Mouse (Mus musculus) left cerebral cortex, adult 8-10 months (tissue): ENCODE data around the gene Nyap2. TPM values are rescaled to one million over a fixed set of nuclear protein-coding genes. Genes with fewer than 3 reads are reported as not detected.
A peak's percentile ranks its signal among the peaks of the same experiment; 100 is the strongest.

Experiments
- DNase-seq, 2 experiments: peaks; one replicate each; pipeline ENCODE4 v3.0.0; 2022; ENCODE audit warnings: low spot score in 2 of 2
- total RNA-seq, 4 experiments: library from RNA; stranded (reverse); gene quantifications; 2 replicates each; pipeline ENCODE4 v1.2.4; 2022

Nyap2 gene
- total RNA-seq: 10 to 100 TPM; 34.2 to 42.5 (median 39.5) TPM

DNA sequence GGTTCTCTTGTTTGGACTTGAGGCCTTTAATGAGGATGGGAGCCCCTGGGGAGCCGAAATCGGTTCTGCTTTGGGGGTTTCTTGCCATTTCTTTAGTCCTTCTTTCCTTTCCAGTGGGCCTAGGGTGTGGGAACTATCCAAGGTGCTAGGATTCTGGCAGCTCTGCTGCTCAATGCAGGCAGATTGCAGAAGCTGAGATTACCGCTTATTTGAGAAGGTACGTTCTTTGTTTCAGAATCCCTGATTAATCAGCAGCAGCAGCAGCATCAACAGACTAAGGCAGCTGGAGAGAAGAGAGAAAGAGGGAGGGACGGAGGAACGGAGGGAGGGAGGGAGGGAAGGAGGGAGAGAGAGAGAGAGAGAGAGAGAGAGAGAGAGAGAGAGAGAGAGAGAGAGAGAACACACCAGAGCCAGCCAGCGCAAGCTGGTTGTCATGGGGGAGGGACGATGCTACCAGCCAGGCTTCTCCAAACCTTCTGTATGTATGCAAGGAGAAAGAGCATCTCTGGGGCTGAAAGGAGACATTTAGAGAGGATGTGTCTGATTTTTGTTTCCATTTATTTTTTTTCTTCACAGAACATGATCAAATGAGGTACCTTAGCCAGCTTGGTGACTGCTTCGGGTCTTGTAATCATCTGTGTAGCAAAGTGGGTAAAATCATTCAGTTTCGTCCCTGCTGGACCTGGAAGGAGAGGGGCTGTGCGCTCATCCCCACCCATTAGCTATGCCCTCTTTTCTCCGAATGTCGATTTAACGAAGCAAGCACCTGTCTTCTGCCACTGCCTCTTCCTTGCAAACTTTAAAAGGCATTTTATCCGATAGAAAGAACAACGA lies at the start of gene Nyap2:
Gene Nyap2, plus strand, starts transcription at position 120 of the 834 bp plus-strand sequence.
- DNase-seq: peak; percentile 49 to 73

DNA sequence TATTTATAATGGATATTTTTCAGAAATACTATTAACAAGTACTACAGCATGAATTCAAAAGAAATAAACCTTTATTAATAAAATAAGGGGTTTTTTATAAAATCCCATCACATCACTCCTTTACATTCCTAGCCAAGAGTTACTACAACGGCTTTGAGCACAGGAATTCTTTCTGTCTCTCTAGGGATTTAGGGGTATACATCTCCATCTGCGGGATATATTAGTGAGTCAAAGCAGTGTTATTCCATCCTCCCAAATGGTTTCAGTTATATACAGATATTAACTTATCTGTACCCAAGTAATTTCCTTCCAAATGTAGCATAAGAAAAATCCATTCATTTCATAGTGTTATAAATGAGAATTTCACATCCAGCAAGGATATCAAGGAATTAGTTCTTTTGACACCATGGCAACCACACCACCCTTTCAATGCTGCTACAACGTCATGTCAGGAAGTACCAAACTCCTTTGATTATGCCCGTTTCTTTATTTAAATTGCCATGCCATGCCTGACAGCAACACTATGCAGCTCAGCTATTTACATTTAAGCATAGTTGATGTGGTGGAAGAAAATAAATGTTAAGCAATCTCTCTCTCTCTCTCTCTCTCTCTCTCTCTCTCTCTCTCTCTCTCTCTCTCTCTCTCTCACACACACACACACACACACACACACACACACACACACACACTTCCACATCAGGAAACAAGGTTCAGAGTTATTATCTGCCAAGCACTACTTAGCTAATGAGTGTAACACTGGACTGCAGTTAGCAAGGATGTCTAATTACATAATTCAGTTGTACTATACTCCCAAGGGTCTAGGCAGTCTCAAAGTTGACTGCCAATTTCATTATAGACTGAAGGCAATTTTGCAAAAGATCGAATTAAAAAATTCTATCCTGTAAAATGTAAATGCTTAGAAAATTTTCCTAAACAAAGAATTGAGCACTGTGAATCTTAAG lies 33.6 kb upstream of the Nyap2 start:
- DNase-seq: no peak

DNA sequence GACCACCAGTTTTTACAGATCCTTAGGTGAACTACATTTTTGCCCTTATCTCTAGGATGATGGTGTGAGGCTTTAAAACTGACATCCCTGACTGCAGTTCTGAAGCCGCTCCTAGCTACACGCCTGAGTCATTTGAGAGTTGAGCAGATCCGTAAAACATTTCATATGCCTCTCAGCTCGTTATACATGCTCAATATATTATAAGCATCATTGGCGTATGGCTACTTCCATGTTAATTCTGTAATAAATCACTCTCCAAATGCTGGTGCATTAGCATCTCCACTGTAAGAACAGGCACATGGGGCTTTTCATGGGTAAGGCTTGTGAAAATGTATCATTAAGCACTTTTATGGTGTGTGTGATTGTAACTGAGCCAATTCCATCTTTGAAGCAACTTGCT lies 18.4 kb upstream of the Nyap2 start:
- no peak for DNase-seq

DNA sequence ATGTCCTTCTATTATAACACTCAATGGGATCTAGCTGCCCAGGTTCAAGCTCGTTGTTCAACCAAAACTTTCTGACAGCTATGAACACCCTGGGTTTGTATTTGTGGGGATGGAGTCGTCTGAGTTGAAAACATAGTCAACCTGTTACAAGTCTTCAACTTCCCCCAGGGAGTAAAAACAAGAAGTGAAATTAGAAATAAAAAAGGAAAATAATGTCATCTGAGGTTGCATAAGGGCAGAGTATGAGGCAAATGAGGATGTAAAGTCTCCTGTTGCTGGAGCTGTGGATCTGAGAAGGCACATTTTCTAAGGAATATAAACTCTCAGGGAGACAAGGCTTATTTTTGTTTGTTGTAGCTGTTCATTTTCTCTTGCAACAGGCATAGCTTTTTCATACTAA lies 17.9 kb upstream of the Nyap2 start:
- DNase-seq: no peak

DNA sequence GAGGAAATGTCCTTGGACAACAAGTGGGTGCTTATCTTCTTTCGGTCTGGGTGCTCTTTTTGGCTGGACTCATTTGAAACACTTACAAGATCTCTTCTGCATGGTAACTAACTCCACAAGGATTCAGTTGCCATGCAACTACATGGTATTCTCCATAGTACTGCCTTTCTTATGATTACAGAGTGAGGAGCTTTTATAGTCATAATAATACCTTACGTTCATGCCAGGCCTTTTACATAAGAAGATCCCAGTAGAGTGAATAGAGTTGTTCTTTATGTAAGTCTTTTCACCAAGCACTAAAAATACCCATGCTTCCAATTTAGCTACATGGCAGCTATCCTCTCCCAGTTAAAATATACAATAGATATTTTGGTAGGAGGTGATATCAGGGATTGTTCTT lies 13.9 kb upstream of the Nyap2 start:
- DNase-seq: no peak

DNA sequence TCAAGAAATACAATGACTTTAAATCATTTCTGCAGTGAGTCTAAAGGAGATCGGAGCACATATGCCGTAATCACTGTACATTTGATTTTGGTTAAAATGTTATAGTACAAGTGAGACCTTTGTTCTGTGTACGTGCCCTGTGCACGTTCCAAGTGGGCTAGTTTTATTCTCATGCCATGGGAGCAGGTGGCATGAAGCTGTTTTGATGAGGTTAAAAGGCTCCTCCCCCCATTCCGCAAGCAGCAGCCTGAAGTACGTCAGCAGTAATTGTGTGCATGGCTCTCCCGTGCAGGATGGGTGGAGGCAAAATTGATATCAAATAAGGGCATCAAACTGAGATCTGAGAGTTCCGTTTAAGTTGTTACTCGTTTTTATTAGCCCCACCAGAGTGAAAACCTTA lies 491 bp upstream of the Nyap2 start:
- peak; percentile 54 to 64 for DNase-seq

DNA sequence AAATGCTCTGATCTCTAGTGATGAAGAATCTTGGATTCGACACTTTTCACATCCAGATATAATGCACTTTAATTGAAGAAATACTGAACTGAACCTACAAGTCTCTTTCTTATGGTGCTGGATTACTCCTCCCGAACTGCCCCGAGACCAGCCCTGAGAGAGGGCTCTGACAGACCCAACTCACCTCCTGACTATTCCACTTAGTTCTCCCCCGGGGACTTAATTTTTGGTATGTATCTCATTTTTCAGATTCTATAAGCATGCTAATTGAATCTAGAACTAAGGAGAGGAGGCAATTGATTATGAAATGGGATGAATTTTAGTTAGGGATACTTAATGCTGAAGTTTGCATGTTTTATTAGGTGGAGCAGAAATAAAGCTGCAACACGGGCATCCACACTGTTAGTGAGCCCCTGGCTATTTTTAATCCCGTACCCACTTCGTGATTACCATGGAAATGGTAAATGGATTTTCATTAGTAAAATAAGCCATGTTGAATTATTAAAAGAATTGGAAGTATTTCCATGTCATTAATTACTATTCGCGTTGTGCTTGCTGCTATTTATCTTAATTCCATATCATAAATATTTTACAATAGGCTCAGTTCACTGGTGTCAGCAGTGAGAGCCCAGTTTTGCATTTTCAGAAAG lies 1.0 kb downstream of the Nyap2 start:
- no peak for DNase-seq

DNA sequence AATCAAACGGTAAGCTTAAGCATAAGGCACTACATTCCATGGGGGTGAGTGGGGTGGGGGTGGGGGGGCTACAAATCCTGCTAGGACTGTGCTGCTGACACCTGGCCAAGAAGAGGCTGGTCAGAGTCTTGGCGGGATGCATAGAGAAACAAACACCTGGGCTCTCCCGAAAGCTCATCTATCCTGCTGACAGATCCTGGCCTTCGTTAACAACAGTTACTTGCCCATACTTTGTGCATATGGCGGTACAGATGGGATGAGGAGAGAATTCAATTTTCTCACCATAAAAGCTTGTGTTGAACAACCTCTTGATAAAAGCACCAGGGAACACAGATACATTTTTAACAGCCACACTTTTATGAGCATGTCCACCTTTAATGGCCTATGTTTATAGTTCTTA lies 10.7 kb downstream of the Nyap2 start:
- no peak for DNase-seq

DNA sequence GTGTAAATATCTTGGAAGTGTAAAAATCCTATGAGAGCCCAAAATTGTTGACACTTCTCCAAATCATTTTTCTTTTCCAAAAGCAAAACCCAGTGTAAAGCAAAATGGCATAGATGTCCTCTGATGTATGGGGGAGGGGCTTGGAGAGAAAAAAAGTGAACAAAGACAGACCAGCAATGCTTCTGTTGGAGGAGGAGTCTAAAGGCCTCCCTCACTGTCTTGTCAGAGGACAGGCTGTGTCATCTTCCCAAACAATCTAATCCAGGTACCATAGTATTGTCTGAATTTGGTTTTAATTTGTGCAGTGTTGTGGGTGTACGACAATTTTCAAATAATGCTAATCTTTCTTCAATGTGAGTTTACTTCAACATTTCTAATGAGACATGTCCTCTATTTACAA lies 13.7 kb downstream of the Nyap2 start:
- no peak for DNase-seq

DNA sequence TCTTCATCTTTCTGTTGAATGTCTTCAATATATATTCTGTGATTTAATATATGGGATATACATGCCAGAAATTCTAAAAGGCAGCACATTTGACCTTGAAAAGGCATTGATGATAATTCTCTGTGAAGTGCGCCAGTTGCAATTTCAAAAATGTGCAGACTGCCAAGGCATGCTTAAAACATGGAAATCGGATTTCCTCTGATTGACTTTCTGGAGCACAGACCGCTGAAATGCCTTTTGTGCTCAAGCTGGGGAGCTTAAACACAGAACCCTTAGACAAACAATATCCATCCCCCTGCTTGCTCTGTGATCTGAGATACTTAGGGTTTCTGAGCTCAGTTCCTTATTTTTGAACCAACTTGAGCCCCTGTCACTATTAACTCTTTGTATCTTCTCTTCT lies 14.2 kb downstream of the Nyap2 start:
- DNase-seq: no peak

DNA sequence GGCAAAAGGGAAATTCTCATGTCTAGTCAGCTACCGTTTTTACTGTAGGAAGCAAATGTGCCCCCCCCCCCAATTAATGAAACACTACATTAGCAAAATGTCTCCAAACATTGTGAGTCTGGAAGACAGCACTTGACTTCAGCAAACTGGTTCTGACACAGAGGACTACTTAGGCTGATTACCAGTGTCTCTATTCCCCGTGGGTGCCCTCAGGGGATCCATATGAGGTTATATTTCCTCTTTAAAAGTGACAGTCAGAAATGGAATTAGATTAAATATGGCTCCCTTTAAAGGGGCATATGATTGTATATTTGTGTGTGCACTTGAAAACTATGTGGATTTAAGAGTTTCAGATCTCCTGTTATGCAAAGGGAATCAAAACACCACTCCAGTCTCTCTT lies 15.3 kb downstream of the Nyap2 start:
- DNase-seq: no peak

DNA sequence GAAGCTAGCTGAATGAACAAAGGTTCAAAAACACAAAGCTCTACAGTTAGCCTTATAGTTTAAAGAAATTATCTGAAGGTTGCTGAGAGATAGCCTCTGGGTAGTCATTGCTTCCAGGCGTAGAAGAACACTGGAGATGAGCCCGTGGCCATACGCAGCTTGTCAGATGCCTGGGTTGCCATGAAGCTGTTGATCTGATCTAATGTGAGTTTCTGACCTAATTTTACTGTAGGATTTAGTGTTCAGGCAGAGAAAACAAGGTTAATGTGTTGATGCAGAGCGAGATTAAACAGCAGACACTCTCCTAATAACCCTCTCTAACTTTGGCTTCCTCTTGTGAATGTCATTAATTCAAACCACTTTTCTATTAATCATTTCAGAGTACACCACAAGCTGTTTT lies 16.1 kb downstream of the Nyap2 start:
- DNase-seq: no peak

DNA sequence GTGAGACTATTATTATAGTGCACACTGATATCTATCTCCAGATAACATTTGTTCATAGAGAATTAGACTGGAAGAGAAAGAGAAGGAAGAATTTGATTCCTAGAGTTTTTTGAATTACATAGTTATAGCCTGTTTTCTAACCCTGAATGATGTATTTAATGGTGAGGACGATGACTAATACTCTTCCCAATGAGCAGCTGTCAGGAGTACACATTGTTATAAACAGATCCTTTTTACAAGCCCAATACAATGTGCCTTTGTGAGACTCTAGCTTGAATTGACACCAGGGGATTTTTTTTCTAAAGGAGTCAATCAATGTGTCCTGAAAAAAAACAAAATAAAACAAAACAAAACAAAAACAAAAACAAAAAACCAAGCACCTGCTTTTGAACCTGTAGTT lies 22.2 kb downstream of the Nyap2 start:
- no peak for DNase-seq

DNA sequence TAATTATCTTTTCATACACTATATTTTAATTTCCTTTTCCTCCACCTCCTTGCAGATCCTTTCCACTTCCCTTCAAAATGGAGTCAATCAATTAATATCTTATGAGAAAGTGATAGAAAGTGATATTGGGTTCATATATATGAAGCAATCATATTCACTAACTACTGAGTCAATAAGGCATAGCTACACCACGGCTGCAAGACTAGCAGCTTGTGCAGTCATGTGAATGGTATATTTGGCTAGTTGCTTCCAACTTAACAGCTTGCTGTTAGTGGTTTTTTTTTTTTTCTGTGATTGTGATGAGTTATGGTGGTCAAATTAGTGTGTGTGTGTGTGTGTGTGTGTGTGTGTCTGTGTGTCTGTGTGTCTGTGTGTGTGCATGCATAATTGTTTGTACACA lies 25.0 kb downstream of the Nyap2 start:
- DNase-seq: no peak

DNA sequence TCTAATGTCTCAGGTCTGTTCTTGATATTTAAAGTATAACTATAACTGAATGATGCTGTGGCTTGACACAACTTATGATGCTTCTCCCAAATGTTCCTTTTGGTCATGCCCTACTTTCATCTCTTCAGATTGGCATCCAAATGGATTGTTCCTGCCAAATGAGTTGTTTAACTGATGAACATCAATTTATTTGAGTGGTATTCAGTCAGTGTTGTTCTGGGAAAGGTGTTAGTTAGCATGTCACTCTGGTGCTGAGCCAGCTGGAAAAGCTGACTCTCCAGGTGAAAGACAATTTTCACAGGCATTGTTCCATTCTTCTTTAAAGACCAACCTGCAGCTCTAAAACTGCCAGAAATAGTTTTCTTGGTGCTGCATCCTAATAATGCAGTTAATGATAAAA lies 43.0 kb downstream of the Nyap2 start:
- no peak for DNase-seq

DNA sequence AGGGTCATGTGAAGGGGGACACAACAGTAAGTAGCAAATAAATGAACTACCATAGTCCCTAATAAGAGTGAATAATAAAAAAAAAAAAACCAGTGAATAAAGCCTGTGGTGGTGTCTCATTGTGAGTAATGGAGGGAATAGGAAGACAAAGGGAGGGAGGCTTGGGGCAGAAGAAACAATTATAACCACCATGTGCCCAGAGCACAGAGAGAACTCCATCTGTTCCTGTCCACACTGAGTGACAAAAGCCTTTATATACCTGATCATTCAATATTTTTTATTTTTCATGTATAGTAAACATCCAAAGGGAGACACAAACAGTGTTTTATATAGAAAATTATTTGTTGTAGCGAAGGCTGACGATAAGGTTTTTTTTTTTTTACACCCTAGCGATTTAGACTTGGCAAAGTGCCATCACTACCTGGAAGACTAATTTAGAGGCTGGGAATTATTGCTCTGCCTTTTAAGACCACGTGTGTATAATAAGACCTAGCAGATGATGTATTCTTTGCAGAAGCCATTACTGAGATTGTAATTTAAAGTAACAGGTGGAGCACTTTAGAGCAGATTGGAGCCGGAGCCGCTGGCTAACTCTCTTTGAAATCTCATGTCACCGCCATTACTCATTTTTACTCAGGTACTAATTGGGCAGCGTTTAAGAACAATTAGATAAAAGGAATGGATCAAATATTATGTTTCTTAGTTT lies 55.4 kb downstream of the Nyap2 start:
- DNase-seq: no peak

DNA sequence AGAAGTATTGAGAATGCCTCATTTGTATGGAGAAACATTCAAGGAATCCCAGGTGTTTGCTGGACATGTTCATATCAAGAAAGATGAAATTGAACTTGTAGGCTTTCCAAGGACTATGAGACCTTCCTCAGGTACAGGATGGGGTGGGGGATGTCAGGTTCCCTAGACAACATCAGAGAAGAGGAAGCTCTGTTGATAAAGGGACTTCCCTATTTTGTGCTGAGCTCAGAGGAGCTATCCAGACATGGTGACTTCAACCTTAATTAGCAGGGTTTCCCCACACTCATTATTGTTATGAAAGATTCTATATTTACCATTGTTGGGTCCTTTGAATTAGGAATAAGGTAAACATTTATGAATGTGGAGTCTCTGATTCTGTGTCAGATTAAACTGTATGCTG lies 67.1 kb downstream of the Nyap2 start:
- DNase-seq: no peak

DNA sequence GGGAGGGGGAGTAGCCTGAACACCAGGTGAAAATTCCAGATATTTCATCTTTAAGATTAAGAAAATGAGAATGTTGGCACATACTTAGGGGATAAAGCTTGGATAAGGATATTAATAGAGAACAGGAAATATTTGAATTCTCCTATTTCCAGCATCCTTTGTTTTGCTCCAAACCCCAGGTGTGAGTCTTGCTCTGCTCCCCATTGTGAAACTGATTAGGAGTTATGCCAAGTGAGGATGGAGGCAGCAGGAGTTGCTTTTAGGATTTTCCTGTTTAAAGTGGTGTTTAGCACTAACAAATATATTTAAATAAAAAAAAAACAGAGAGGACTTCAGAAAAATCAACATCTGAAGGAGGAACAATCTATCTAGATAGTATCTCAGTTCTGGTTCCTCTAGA lies 68.8 kb downstream of the Nyap2 start:
- DNase-seq: no peak

DNA sequence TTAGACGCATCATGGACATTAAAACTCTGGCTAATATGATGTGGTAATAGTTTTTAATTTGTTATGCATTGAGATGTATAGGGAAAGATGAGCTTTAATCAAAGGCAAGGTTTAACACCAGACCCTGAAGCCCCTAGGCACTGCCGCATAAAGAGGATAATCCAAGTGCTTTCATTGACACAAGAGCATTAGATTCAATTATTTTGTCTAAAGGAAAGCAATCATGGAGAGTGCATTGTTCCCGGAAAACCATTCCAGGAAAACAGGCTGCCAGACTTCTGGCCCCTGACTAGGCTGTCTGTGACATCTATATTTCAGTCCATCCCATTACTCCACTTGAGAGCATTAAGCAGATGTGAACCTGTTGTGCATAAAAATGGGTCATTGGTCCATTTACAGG lies 92.5 kb downstream of the Nyap2 start:
- no peak for DNase-seq

DNA sequence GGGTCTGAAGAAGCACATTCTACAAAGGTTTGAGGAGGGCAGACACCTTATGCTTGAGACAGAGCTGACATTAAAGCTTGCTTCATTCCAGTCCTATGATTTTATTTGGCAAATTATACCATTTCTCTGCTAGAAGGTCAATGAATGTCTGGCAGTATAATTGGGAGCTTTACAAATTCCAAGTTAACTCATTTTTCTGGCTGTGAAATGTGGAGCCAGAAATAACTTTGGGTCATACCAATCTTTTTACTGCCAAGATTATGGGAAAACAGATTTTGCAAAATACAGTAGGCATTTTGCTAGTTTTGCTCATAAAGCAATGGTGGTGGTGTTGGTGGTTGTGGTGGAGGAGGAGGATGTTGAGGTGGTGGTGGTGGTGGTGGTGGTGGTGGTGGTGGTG lies 96.0 kb downstream of the Nyap2 start:
- no peak for DNase-seq

DNA sequence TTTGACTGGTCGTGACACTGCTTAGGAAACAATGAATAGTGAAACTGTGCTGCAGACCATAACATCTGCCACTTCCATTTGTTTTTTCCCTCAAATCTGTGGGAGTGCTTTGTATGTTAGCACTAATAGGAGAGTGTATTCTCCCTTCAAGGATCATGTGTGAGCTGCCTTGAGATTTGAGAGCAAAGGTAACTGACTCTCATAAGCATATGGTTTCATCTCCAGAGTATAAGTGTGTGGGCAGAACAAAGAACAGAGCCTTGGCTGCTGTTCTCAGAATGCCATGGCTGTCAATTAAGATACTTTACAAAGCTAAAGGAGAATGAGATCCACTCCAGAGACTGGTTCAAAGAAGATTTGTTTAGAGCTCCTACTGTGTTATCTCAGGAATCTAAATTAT lies 96.6 kb downstream of the Nyap2 start:
- no peak for DNase-seq
